Mouse (Mus musculus) testis, adult 2 months (tissue): ENCODE measurements at regions not wholly inside any gene's neighbourhood (a gene's known extent, or its start where the extent isn't known, plus 50 kb on each side); places are given as distances from the start of the nearest gene placed in this dataset.

Experiments
- CTCF ChIP-seq: fragments of 200-500 bp; IDR thresholded peaks from 2 replicates; pipeline ENCODE4 v1.5.1; 2012; ENCODE audit warnings: low read depth, mild to moderate bottlenecking, inconsistent platforms, low read length, moderate library complexity; ENCODE audit not compliant: control insufficient read depth, insufficient read depth, insufficient replicate concordance
- POLR2A ChIP-seq: fragments of 200-500 bp; IDR thresholded peaks from 2 replicates; pipeline ENCODE4 v1.6.1; 2012; ENCODE audit warnings: low read depth, mild to moderate bottlenecking, inconsistent platforms, low read length, moderate library complexity; ENCODE audit not compliant: control insufficient read depth

- TF ChIP-seq CTCF, result no peak
- no peak for TF ChIP-seq POLR2A
Measured at GRCm38 (mm10) chr13:31458883-31459282, 97.1 kb upstream of the Foxq1 start.
